Mouse (Mus musculus) adipocyte (in vitro differentiated cells): ENCODE data around the gene Acaa1a.
"Not testable (repeated sequence)": the region's sequence is repeated elsewhere in the genome, so short reads cannot be mapped to it uniquely, and the experiment has no call there.

Source experiments
- DNase-seq: peaks from one replicate; pipeline ENCODE4 v3.0.0-alpha.2; 2016; ENCODE audit warnings: low spot score

Acaa1a gene

DNA sequence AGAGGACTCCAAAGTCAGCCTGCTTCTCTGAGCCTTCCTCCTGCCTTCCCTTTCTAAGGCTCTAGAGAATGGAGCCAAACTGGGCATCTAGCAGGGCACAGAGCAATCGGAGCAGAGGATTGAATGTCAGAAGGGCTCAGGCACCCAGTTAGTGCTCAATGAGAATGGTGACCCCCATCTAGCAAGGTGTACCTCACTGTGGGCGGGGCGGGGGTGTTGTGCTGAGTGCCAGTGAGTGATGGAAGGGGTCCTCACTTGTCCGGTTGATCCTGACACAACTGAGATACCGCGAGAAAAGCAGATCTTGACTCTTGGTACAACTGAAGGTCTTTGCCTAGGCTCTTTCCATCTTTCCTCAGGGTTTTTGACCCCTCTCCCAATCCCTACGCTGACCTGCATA is 370 bp upstream of the Acaa1a start:
- no peak for DNase-seq

- DNase-seq: no peak
Observed at GRCm38 (mm10) chr9:119340212-119340580, 720 bp downstream of the Acaa1a start.

DNA sequence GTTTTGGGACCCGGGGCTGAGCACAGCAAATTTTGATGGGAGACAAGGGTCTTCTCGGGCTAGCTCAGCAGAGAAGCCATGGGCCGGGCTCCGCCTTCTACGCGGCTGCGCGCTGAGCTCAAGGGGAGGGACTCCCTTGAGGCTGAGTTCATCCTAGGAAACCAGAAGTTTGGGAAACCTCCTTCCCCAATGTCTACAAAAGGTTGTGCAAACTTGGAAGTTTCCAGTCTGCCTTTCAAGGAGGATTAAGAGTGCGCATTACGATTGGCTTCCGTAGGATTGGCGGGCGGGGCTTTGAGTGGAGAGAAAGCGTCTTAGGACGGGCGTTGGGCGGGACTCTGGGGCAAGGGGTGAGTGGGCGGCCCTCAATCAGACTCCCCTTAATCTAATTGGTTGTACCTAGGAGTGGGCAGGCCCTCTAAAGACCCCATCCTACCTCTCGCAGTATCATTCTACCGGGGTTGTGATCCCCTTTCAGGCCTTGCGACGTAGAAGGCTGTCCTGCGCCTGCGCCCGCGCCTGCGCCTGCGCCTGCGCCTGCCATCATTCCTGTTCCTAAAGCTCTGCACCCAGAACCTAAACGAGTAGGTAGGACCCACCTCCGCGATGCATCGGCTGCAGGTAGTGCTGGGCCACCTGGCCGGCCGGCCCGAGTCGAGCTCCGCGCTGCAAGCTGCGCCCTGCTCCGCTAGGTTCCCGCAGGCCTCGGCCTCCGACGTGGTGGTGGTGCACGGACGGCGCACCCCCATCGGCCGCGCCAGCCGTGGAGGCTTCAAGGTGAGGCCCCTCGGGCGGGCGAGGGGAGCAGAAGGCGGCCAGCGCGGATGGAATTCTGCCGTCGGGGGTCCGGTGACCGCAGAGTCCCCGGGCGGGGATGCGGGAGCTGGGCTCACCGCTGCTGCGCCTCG is 1.7 kb downstream of the Acaa1a start, which contains the start of gene Myd88:
Gene Myd88 (minus strand): TSS at position 503 of the 908 bp plus-strand sequence.
- DNase-seq: peak; percentile 99

DNA sequence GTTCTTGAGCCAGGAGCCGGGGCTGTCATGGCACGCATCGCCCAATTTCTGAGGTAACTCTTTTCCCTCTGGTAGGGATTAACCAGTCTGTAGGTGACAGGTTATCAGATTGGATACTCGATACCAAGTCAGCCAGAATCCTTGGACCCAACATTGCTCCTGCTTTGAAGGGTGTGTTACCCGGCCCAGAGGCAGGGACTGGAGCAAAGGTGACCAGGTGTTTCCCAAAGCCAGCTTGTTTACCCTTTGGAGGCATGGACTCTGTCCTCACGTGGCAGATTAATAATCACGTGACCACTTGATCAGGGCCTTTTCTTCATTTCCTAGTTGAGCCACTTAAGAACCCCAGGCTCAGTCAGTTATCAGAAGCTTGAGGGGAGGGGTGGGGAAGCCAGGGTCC is 3.3 kb downstream of the Acaa1a start:
- no peak for DNase-seq

DNA sequence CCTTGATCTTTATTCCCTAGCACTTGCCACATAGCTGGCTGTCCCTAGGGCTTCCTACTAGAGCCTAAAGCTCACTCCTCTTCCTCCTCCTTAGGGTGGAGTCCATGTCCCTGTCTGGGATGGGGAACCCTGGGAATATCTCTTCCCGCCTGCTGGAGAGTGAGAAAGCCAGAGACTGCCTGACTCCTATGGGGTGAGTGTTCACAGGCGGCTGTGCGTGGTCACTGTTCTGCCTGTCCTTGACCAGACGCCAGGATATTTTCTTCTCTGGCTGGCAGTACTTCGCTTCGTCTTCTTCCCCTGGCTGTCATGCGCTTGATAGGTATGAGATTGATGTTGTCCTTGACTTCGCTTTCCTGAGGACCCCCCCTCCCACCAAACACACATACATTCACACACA is 6.9 kb downstream of the Acaa1a start:
- no peak for DNase-seq

DNA sequence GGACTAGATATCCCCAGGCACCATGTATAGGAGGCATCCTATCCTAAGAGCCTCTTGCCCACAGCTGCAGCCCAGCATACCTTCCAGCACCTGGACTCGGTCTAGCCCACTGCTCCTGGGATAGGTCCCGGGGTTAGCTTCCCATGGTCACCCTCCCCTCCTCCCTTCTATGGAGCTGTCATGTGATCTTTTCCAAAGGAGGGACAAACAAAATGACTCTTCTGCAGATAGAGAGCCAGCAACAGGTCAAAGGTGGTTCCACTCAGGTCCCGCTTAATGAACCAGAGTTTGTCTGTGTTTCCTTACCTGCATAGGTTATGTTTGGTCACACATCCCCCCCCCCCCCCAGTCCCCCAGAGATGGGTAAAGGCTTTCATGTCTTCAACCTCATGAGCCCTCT is 11.1 kb downstream of the Acaa1a start:
- no peak for DNase-seq

DNA sequence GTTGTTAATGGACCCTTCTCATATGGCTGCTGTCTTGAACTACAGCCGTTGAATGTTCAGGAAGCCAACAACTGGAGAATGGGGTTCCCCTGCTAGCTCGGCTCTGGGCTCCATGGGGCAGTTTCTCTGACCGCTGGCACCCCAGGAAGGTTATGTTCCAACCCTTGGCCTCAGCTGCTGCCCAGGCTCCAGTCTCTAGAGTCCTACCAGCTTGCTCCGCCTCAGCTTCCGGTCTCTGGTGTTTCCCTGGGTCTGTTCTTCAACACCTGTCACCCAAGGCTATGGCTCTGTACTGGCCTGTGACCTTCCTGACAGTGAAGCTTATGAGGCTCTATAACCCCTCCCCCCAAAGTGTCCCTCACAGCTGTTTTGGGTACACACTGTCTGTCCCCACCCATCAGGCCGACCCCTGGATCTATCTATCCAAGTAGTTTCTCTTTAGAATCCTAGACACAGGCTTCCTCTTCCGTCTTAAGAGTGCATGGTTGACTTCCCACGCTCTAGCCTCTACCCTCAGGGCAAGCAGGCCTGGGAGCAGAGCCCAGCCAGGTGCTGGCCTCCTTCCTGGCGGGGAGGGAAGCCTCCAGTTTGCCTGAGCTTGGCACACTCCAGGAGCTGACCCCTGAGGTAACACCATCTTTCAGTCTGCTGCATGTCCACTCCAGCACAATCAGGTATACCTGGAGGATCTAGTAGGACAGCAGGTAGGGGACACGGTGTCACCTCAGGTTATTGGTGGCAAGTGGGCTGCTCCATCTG is 11.7 kb downstream of the Acaa1a start:
- DNase-seq: no peak

GRCm38 (mm10) chr9:119352060-119352459 is 12.6 kb downstream of the Acaa1a start:
- DNase-seq: peak; percentile 74

DNA sequence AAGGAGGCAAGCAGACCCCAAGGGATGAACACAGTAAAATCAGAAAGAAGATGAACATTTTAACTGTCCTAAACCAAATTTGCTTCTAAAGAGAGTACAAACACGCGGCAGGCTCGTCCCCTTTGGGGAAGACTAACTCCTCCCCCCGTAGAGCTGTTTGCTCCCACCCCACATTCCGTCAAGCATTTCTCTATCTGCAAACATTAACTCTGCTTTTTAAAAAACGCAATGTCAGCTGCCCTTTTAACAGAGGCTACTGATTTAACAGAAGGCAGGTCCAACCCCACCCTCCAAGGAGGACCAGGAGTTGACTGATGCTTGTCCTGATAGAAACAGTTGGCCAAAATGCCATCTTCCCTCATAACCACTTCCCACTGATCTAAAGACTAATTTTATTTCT is 14.4 kb downstream of the Acaa1a start:
- DNase-seq: no peak

DNA sequence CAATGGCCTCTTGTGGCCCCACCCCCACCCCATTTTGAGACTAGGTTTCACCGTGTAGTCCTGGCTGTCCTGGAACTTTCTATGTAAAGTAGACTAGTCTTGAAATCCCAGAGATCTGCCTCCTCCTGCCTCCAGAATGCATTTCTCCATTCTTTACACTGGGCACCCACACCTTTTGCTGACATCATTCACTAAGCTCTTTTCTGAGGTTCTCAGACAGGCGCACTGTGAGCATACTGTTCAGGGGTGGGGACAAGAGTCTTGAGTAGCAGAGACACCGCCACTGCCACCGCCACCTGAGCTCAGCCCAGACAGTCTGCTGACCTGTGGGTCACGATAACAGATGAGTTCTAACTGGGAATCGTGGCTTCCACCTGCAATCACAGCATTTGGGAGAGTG is 16.5 kb downstream of the Acaa1a start:
- no peak for DNase-seq

DNA sequence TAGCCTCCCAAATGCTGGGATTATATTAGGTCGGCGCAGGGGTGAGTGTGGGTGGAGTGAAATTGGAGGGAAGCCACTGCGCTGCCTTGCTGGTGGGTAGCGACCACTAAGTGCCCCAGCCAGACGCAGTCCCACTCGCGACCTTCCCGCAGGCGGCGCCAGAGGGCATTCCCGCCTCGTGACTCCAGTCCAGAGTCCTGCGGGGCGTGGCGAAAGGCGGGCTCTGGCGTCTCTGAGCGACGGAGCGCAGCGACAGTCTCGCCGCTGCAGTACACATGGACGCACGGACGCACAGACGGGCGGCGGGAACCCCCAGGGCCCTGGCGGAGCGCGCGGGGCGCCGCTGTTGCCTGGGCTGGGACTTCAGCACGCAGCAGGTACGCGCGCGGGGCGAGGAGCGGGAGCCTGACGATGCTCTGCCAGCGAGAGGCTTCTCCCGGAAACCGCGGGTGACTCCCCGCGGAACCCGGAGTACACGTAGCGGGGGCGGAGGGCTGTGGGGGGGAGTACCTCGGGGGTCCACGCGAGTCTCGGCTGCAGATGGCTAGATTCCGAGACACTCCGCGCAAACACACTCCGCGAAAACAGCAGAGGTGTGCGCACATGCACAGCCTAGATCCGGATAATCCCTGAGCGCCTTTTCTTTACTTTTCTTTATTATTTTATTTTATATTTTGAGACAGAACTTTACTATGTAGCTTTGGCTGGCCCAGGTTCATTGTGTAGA is 18.0 kb downstream of the Acaa1a start, which contains the start of gene Xylb:
Gene Xylb (plus strand): TSS at position 51 of the 727 bp plus-strand sequence.
- DNase-seq: peak; percentile 82

DNA sequence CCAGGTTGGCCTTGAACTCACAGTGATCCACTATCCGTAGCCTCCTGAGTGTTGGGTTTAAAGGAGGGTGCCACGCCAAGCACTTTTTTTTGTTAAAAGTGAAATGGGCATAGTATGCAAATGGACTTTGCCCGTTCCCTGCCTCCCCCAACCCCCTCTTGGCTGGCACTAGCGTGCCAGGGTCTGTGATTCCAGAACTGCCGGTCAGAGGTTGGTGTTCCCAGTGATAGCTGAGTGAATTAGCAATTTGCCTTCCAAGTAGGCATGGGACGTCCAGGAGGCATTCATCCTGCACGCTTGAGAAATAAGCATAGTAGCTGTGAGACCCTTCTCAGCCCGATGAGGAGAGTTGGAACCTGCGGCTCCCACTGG is 18.6 kb downstream of the Acaa1a start:
- no peak for DNase-seq

GRCm38 (mm10) chr9:119361416-119361815 is 21.9 kb downstream of the Acaa1a start:
- DNase-seq: no peak

- no peak for DNase-seq
Observed at GRCm38 (mm10) chr9:119363229-119363628, 23.8 kb downstream of the Acaa1a start.

DNA sequence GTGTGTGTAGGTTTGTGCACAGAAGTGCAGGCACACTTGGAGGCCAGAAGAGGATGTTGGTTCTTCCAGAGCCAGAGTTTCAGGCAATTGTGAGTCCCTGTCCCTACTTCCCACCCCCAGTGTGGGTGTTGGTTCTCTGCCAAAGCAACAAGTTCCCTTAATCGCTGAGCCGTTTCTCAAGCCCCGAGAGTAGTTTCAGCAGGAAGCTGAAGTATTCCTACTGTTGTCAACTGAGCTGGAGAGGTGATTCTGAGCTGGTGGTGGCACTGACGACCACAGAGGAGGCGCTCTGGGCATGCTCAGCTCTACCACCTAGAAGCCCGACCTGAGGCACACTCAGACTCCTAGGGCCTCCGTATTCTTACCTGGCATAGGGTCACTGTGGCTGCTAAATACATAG is 25.8 kb downstream of the Acaa1a start, which contains the start of gene Slc22a14:
Gene Slc22a14 (minus strand): TSS at position 270 of the 400 bp plus-strand sequence.
- DNase-seq: no peak

GRCm38 (mm10) chr9:119368367-119368766 is 28.9 kb downstream of the Acaa1a start:
- no peak for DNase-seq

DNA sequence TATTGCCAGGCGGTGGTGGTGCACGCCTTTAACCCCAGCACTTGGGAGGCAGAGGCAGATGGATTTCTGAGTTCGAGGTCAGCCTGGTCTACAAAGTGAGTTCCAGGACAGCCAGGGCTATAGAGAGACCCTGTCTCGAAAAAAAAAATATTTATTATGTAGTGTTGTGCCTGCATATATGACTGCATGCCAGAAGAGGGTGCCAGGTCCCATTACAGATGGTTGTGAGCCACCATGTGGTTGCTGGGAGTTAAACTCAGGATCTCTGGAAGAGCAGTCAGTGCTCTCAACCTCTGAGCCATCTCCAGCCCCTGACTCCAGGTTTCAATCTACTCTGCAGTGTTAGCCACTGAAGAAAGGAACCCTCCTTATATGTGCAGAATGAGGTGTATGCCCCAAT is 31.3 kb downstream of the Acaa1a start:
- not testable (repeated sequence) for DNase-seq

DNA sequence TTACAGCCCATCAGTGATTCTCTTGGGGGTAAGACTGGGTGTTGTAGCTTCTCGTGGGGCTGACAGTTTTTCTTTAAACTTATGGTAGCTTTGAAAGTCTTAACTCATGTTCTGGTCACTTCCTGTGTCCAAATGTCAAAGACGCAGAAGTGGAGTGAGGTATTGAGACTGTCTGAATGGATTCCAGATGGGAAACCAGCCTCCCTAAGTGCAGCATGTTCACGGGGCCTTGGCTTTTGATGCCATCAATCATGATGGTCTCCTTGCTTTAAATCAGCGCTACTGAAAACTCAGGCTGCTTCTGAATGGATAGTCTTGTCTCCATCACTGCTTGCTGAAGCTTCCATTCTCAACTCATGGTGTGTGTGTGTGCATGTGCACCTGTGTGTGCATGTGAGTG is 31.8 kb downstream of the Acaa1a start:
- no peak for DNase-seq

DNA sequence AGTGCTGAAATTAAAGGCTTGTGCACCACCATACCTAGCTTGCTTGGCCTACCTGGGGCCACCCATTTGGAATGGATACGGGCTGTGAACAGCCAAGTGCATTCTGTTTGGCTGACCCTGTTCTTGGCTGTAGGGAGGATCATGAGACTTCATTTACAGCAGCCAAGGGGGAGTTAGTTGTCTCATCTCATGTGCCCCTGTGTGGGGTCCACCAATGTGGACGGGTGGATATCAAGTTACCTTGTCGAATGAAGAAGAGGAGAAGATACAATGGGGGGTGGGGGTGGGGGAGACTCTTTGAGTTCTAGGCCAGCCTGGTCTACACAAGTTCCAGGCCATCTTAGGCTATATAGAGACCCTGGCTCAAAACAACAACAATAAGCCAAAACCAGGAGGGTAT is 35.5 kb downstream of the Acaa1a start:
- DNase-seq: no peak

DNA sequence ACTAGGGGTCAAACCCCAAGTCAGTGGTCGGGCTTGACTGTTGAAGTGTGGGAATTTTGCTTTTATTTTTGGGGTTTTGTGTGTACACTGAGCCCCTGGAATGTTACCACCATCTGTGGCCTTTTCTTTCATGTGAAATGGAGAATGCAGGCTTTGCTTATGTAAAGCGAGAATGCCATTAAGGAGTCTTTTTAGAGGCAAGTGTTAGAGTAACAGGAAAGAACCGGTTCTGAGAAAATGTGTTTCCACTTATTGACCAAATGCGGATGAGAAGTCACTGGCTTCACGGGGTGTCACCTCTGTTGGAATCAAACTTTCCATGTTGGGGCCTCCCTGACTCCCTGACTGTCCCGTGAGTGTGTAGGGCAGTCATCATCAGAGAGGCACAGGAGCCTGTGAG is 36.1 kb downstream of the Acaa1a start:
- DNase-seq: no peak

DNA sequence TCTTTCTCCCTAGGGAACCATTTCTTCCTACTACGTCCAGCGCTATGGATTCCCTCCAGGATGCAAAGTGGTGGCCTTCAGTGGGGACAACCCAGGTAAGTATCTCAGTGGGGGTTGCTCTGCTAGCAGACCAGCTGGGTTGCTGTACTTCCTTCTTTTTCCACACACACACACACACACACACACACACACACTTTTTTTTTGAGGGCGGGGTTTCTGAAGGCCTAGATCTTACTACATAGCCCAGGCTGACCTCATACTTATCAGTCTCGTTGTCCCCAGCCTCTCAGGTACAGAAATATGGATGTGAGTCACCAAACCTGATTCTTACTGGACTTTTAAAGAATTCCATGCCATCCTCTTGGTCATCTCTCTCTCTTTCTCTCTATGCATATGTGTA is 38.8 kb downstream of the Acaa1a start:
- DNase-seq: no peak

DNA sequence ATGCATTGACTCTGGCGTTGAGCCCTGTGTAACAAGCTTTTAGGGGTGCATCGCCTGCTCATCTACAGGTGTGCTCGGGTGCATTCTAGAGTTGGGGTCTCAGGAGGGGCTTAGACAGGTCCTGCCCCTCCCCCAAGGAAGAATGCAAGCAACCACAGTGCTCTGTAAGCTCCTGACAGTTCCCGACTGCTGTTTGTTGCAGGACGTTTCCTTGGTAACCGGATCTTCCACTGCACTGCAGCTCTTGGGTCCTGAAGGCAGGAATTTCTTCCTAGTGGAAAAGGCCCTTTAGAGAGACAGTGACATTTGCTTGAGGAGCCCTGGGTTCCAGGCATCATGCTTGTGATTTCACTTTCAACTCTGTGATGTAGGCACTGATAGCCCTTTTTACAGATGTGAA is 43.1 kb downstream of the Acaa1a start:
- no peak for DNase-seq
